14 mouse cellular contexts compared by ENCODE assay signal in the genomic region with DNA sequence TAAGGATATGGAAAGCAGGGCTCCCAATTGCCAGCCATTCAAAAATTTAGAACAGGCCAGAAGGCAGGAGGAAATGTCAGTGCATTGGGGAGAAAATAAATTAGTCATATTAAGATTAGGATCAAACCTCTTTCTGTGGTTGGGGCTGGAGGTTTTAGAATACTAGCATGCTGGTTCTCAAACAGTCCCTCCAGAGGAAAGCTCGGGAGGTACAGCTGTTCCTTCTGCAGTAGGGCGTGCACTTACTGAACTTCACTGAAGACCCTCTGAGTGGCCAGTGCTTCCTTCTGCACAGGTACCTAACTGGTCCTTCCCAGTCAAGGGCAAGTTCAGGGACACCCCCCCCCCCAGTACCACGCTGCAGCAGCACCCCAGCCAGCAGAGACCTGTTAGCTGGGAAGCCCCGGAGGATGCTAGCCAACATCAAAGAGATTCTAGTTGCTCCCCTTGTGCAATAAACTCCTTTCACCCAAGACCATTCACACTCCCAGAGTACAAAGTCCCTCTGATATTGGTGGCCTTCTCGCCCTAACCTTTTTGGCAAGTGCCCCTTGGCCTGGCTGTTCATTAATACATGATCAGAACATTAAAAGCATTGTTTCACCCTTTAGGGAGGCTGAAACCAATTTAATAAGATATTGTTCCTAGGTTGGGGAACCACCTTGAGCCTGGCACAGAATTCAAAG. TPM values are rescaled to one million over a fixed set of nuclear protein-coding genes. Genes with fewer than 3 reads are reported as not detected.
A peak's percentile ranks its signal among the peaks of the same experiment; 100 is the strongest.
DNase-seq lines count a peak whose midpoint lies in the region; ATAC-seq and TF ChIP-seq lines count a peak whose summit lies in the region.
"Had no signal": no experiment of that assay in that cellular context is flagged by ENCODE, and none has a peak within 500 bp of the region (broad histone marks: within the 10 kb centered on the region; RNA-seq: fewer than 3 reads in every experiment).

No protein-coding gene starts in this region.

- DNase-seq in kidney, postnatal 0 days (ENCODE audit: low spot score), result no peak
- DNase-seq in kidney, postnatal 10 days, result no peak
- DNase-seq in CD4-positive helper T cell, adult 2 months (ENCODE audit: low read depth, low spot score), result peak; percentile 74
- peak; percentile 71 for DNase-seq in MN1 (ENCODE audit: low spot score)
- DNase-seq in liver, embryonic 13.5 days, result no peak
- no peak for DNase-seq in left cerebral cortex, postnatal 25 days (ENCODE audit: low spot score in 2 of 2)
- no peak for DNase-seq in frontal cortex, postnatal 25 days (ENCODE audit: low spot score in 2 of 2)
- DNase-seq in layer of hippocampus, adult 9-10 months (ENCODE audit: low spot score), result no peak
- DNase-seq: embryo, embryonic 11 days; spleen, adult 18-20 months had no signal

- 46% methylated on average over 5 of the region's 5 CpGs for WGBS in kidney, postnatal 0 days
- 23% methylated on average over 5 of the region's 5 CpGs for whole genome bisulfite sequencing in liver, embryonic 13.5 days (ENCODE audit: insufficient replicate concordance)

- ATAC-seq in kidney, postnatal 0 days (replicated peaks; ENCODE audit: low FRiP score, low read depth), result peak; percentile 57
- peak; percentile 18; the same call in 1 of the 2 replicates for ATAC-seq in liver, embryonic 13.5 days (ENCODE audit: low read depth)

- TF ChIP-seq CTCF in kidney, postnatal 0 days (IDR thresholded peaks at IDR 0.05; ENCODE audit: low read depth), result no peak

- no peaks in the 10 kb centered on the region for H3K9me3 ChIP-seq in kidney, postnatal 0 days (replicated peaks; ENCODE audit: low read length)
- H3K9me3 ChIP-seq in liver, embryonic 13.5 days (replicated peaks), result no peaks in the 10 kb centered on the region
- H3K9me3 ChIP-seq: heart, embryonic 15.5 days; neural tube, embryonic 12.5 days had no signal

- H3K4me1 ChIP-seq in kidney, postnatal 0 days (replicated peaks; ENCODE audit: insufficient read depth, low read length), result peaks cover 44% of the 10 kb centered on the region
- peaks cover 61% of the 10 kb centered on the region for H3K4me1 ChIP-seq in liver, embryonic 13.5 days (replicated peaks)

- H3K27ac ChIP-seq in kidney, postnatal 0 days, result no peak overlapping the region
- H3K27ac ChIP-seq in liver, embryonic 13.5 days, result no peak overlapping the region
- H3K27ac ChIP-seq: heart, embryonic 15.5 days; left cerebral cortex, adult 2 months; macrophage; neural tube, embryonic 12.5 days had no signal

- H3K36me3 ChIP-seq in kidney, postnatal 0 days (ENCODE audit: insufficient read depth, low read length), result no peaks in the 10 kb centered on the region
- H3K36me3 ChIP-seq in liver, embryonic 13.5 days, result no peaks in the 10 kb centered on the region
- H3K36me3 ChIP-seq: heart, embryonic 15.5 days; neural tube, embryonic 12.5 days had no signal

- H3K4me2 ChIP-seq in kidney, postnatal 0 days (ENCODE audit: low read length), result no peak overlapping the region
- no peak overlapping the region for H3K4me2 ChIP-seq in liver, embryonic 13.5 days

- H3K9ac ChIP-seq in kidney, postnatal 0 days (ENCODE audit: low read depth, low read length), result no peak overlapping the region
- H3K9ac ChIP-seq in liver, embryonic 13.5 days, result no peak overlapping the region
- H3K9ac ChIP-seq: heart, embryonic 15.5 days; neural tube, embryonic 12.5 days had no signal

- H3K27me3 ChIP-seq in kidney, postnatal 0 days (ENCODE audit: insufficient read depth, low read length), result no peaks in the 10 kb centered on the region
- H3K27me3 ChIP-seq in liver, embryonic 13.5 days, result peaks cover 29% of the 10 kb centered on the region; the same call in 1 of the 2 replicates
- H3K27me3 ChIP-seq: heart, embryonic 15.5 days; neural tube, embryonic 12.5 days had no signal

- no peak overlapping the region for H3K4me3 ChIP-seq in kidney, postnatal 0 days (replicated peaks; ENCODE audit: low read depth, low read length)
- no peak overlapping the region for H3K4me3 ChIP-seq in liver, embryonic 13.5 days (replicated peaks)
- H3K4me3 ChIP-seq: heart, embryonic 15.5 days; left cerebral cortex, adult 2 months; neural tube, embryonic 12.5 days had no signal

- intact Hi-C loops in left cerebral cortex, postnatal 25 days (cut with DNase I), result no loop called here

RNA-seq across cellular contexts. Expression of gene Lrig1, which starts 19.1 kb away (rescaled TPM):
- 6.1 and 8.3 TPM in 2 replicates for polyA plus RNA-seq in kidney, postnatal 0 days (2015; fragmentation: Nextera tagmentation; extraction: Ambion mirVana)
- polyA plus RNA-seq in liver, embryonic 13.5 days (2015; fragmentation: Nextera tagmentation; extraction: Ambion mirVana), result 1.5 and 1.6 TPM in 2 replicates
- 10 to 100 TPM; 27.4 to 31.8 TPM for total RNA-seq in left cerebral cortex, postnatal 25 days (2021)

Comparison
In these comparisons a context has a peak if more than half of its experiments do, and no peak if none do; other contexts are left out.
1. DNase-seq: peak in CD4-positive helper T cell, adult 2 months (single experiment) and MN1 (single experiment); none in kidney, postnatal 0 days (single experiment), kidney, postnatal 10 days (single experiment), liver, embryonic 13.5 days (single experiment), left cerebral cortex, postnatal 25 days (0 of 2), frontal cortex, postnatal 25 days (0 of 2) and layer of hippocampus, adult 9-10 months (single experiment).